Mouse (Mus musculus) megakaryocyte-erythroid progenitor cell, adult 5-6 weeks (primary cell): ENCODE measurements around the gene Inhbe. TPM values are rescaled to one million over a fixed set of nuclear protein-coding genes. Genes with fewer than 3 reads are reported as not detected.

Experiments
- ATAC-seq: replicated peaks from 2 replicates; pipeline ENCODE4 v1.8.0; 2016; ENCODE audit warnings: mild to moderate bottlenecking, inconsistent platforms; ENCODE audit not compliant: severe bottlenecking, poor library complexity, low FRiP score, low TSS enrichment
- total RNA-seq, 2 experiments: library from RNA; stranded (forward) in 1 of 2; stranded (reverse) in 1 of 2; fragments of 200-1000, 215-1000 nt in 1 of 2; fragments of >200 nt in 1 of 2; fragmentation: Nextera tagmentation in 1 of 2; gene quantifications; 2 replicates each; pipeline ENCODE4 v1.2.3; 2014 to 2017

The Inhbe gene
- total RNA-seq (2014; fragmentation: Nextera tagmentation) (not detected in 2 replicates), total RNA-seq (2017) (not detected in 2 replicates)

DNA sequence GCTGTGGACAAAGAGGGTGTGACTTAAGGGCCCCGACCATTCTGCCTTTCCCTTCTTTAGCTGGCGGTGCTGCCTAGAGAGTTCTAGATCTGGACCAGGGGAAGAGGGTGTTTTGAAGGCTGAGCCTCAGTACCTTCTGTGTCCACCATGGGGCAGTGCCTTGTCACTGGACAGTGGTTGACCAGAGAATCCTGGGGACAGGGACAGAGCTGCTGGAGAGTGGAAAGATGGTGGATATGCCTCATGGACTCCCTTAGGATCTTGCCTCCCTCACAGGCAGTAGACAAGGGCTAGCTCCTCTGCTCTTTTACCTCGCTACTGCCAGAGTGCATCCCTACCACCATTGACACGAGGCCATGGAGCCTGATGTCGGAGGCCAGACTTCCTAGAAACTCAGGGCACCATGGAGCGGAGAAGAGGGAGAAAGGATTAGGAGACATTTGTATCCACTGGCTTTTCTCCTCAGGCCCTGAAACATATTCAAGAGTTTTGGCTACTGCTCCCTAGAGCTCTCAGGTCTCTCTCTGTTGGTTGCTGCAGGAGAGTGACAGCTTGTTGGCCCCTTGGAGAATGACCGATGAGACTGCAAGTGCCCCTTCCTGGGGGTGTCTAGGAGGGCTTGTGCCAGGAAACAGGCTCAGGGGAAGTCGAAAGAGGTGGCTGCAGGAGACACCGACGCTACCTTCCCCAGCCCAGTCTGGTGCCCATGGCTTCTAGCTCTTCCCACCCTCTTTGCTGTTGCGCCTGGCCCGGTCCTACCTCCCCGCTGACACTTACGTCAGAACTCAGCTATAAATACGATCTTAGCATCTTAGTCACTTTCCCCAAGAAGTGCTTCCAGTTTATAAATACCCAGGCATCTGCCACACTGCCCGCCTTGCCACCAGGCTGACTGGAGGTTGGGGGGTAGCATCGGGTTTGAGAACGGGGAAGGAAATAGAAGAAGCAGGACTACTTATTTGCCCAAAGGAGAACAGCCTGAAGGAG is at the start of gene Inhbe:
TSS of gene Inhbe (minus strand) at position 503 of the 987 bp plus-strand sequence.
- no peak for ATAC-seq

DNA sequence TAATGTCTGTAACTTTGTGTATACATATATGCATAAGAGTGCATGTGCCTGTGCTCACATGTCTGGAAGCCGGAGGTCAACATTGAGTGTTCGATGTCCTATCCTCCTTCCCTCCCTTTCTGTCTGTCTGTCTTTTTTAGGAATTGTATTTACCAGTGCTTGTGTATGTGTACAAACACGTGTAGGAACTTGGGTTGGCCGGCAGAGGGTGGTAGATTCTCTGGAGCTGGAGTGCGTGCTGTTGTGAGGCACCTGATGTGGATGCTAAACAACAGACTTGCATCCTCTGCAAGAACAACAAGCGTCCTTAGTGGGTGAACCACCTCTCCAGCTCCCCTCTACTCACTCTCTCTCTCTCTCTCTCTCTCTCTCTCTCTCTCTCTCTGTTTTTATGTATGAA is 37.6 kb upstream of the Inhbe start:
- no peak for ATAC-seq

DNA sequence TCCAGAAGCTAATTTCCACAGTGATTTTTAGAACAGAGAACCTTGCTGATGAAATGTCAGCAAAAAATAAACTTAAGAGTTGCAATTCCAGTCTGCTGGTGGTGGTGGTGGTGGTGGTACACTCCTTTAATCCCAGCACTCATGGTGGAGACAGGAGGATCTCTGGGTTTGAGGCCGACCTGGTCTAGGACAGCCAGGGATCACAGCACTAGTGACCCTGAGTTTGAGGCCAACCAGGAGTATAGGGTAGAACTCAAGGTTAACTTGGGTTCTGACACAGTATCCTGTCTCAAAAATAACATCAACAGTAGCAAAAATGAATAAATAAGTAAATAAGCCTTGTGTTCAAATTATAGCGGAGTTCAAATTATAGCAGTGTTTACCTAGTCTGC is 27.5 kb upstream of the Inhbe start:
- no peak for ATAC-seq

DNA sequence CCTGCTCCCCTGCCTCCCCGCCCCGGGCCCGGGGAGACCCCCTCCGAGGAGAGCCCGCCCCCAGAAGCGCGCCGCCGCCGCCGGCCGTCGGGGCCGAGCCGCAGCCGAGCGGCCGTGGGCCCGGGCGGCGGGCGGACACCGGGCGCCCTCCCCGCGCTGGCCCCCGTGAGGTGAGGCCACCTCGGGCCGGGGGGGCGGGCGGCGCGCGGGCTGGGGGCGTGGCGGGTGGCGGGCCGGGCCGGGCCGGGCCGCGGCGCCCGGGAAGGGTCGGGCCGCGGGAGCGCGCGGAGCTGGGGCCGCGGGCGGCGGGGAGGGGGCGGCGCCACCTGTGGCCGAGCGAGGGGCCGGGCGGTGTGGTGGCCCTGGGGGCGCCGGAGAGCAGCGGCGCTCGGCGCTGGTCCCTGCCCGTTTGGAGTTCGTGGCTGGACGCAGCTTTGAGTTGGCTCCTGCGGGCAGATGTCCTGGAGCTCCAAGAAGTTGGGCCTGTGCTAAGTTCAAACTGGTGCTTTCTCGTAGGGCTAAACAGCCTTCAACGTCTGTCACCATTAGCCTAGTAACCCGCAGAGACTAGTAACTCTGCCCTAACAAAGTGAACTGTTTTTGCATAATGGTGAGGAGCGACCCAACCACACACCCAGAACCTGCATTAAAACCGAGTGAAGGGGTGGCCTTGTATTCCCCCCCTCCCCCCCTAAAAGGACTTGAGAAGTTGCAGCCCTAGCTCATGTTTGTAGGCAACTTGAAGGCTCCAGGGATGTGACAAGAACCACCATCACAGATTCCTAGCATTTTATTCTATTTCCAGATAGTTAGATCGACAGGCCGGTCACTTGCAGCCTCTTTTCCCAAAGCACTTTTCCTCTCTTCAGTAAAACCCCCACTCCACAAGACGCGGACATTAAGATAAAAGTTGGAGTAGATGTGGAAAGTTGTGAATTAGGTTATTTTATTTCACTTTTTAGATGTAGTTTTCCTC is 26.8 kb upstream of the Inhbe start:
- ATAC-seq, result peak; percentile 45

DNA sequence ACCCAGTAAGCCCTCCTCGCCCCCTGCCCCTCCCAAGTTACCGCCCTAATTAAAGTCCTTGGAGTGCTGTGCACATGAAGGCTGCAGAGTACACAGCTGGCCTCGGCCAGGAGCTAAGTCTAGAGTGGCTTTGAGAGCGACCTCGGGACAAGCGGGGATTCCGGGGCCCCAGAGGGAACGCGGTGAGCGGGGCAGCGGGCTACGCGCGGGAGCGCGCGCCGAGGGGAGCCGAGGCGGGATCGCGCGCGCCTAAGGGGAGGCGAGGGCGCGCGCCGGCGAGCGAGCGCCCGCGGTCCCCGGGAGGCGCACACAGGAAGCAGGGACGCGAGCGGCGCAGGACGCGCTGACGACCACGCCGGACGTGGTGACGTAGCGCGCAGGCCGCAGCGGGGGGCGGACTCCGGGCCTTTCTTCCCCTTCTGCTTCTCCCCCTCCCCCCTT is 26.1 kb upstream of the Inhbe start, which contains the start of gene R3hdm2:
TSS of gene R3hdm2 (plus strand) at position 77 of the 441 bp plus-strand sequence.
- peak; percentile 96 for ATAC-seq

DNA sequence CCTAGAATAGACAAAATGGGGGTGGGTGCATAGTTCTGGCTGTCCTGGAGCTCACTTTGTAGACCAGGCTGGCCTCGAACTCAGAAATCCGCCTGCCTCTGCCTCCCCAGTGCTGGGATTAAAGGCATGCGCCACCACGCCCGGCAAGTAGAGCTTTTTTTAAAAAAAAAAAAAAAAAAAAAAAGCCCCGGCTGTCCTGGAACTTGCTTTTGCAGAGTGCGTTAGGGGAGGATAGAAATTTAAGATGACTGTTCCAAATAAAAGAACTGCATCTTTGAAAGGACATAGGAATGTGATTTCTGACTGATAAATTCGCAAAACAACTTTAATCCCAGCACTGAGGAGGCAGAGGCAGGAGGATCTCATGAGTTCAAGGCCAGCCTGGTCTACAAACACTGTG is 25.4 kb upstream of the Inhbe start:
- no peak for ATAC-seq

DNA sequence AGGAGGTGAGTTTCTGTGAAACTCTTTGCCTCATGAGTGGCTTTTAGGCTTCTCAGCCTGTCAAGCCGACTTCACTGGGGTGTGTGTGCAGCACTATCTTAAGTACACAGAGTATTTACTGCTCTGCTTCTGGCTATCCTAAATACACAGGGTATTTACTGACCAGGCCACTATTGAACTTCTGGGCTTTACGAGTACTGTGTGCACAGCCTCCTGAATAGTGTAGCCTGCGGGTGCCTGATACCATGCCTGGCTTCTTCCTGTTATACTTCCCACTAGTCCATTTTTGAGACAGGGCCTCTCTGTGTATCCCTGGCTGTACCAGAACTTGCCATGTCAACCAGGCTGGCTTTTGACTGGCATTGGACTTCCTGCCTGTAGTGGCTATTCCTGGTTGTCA is 23.5 kb upstream of the Inhbe start:
- ATAC-seq, result no peak

DNA sequence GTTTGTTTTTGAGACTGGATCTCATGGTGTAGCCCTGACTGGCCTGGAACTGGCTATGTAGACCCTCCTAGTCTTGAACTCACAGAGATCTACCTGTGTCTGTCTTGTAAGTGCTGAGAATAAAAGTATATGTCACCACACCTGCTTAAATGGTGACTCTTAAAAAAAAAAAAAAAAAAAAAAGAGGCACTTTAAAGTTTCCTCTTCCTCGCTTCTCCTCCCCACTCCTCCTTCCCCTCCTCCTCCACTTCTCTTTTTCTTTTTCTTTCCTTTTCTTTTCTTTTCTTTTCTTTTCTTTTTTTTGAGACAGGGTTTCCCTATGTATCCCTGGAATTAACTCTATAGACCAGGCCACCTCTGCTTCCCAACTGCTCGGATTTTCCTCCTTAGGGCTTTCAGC is 16.8 kb upstream of the Inhbe start:
- ATAC-seq, result no peak

DNA sequence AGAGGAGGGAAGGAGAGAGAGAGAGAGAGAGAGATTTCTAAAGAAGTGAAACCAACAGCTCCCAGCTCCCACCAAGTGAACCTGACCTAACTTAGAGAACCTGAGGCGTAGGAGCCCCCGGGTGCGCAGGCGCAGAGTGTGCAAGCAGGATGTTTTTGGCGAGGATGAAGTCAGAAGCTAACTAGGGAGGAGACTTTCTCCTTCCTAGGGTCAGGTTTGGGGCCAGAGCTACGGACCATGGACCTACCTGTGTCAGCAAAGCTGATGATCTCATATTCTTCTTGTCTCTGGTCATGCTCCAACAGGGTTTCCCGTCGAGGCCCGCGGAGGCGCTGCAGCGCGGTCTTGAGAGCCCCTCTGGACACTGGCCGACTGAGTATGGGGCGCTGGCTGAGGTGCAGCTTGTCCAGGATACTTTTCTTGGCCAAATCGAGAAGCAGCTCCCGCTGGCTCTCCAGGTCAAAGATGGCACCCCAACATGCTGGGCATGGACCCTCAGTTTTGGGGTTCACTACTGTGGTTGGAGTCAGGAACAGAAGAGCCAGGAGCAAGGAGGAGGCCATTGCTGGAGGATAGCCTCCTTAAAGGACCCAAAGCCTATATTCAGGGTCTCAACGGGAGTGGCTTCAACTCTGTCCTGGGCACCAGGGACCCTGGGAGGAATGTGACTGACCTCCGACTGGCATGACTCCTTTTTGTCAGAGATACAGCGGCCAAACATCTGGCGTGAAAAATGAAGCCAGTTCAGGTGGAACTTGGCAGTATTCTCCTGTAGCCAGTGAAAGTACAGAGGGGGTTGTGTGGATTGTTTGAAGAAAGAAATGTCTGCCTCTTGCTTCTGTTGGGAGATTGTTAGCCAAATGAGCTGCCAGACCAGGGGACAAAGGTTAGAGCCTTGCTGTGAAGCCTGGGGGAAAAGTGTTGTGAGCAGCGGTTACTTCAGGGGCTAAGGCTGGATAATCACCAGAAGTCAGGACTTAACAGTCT is 15.9 kb upstream of the Inhbe start, which contains the start of gene Inhbc:
TSS of gene Inhbc (minus strand) at position 598 of the 987 bp plus-strand sequence.
- no peak for ATAC-seq

DNA sequence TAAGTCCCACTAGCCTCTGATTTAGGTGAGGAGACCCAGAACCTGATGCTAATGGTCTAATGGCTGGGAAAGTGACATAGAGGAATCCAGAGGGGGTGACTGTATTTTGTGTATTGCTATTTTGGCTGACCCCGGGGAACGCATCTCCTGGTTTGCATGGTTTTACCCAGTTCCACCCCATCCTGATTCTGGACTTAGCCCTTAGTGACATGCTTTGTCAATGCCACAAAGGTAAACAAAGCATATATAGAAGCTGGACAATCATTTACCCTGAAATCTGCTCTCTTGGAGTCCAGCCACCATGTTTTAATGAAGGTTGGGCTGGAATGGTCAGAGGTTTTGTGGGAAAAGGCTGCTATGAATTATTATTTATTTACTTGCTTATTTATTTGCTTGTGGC is 14.1 kb upstream of the Inhbe start:
- no peak for ATAC-seq

DNA sequence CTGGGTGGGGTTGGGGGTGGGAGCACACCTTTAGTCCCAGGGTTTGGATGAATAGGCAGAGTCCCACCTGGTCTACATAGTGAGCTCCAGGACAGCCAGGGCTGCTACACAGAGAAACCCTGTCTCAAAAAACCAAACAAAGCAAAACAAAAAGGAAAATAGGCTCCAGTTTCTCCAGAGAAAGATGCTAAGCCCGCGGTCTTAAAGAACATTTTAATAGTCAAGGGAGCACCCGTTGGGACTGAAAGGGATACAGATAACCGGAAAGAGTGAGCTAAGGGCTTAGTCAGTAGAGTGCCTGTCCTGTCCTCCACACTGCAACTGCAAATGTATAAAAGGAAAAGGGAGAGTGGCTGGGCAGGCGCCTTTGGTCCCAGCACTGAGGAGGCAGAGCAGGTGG is 12.9 kb upstream of the Inhbe start:
- ATAC-seq, result no peak

DNA sequence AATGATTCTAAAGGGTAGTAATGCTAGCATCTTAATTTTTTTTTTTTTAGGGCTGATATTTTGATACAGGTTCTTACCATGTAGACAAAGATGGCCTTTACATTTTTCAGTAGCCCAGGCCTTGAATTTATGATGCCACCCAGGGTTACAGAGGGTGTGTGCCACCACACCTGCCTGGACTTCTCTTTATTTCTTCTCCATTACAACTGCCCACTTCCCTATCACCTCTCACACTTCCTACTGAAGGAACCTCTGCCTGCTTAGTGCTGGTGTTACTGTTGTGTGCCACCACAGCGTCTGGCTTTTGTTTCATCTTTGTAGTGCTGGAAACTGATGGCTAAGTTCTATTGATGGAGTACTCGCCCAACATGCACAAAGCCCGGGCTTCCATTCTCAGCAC is 6.5 kb upstream of the Inhbe start:
- ATAC-seq, result no peak

DNA sequence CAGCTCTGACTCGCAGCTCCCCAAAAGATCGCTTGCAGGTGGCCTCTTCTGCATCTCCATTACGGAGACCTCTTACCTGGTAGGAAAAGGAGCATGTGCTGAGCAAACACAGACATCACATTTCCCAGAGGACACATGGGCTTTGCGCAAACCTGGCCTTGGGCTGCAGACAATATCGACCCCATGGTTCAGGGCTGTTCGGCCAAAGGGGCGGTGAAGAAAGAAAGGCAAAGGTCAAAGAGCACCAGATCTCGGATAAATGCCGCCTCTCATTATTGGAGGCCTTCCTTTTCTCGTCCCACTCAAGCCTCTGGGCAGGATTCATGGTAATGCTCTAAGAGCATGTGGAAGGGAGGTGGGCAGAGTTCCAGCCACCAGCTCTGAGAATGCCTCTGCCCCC is 1.1 kb upstream of the Inhbe start:
- no peak for ATAC-seq

DNA sequence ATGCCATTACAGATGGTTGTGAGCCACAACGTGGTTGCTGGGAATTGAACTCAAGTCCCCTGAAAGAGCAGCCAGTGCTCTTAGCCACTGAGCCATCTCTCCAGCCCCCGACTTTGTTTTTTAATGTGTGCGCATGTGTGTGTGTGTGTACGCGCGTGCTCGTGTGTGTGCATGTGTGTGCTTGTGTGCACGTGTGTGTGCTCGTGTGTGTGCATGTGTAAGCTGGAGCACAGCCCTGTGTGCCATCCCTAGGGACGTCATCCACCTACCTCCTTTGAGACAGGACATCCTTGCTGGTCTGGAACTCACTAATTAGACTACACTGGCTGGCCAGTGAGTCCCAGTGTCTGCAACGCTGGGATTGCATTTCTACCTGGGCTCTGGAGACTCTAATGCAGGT is 1.4 kb downstream of the Inhbe start:
- no peak for ATAC-seq

DNA sequence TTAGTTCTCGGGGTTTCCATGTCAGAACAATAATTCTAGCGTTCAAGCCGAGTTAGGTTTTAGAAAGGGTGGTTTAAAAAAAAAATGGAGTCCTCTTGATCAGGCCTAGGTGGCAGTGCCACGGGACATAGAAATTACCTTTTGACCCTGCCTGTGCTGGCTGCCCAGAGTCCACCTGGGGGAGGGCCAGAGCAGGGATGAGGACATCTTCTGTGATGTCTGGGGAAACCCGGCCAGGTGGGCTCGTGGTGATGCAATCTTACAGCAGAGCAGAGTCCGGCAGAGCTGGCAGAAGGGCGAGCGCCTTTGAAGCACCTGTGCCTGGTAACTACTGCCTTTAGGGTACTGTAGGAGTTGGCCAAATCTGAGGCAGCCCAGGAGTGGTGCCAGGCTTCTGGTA is 2.0 kb downstream of the Inhbe start:
- ATAC-seq, result no peak

DNA sequence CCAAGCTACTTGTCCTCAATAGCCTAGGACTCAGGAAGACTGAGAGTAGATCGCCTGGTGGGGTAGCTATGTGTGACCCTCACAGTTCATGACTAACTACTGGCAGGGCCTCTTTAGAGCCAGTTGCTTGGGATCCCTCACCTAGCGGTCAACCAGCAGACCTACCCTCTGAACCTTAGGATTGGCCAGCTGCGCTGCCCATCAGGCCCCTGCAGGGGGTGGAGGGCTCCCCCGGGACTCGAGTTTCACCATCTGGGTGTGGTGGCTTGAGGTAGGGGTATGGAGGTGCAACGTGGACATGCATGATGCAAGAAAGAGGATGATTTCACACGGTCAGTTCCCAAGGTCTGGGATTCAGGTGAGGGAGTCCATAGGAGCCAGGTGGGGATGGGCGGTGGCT is 2.5 kb downstream of the Inhbe start:
- ATAC-seq, result no peak

DNA sequence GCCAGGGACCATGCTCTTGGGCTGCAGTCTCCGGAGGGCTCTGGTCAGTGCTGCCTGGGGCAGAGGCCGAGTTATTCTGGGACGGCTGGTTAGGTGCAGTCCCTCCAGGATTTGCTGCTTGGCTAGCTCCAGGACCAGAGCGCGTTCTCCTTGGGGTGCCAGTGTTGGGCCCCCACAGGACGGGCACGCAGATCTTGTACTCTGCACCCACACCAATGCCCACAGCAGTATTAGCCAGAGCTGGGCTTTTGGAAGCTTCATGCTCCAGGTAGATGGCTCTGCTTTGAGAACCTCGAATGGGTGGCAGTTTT is 3.0 kb downstream of the Inhbe start:
- ATAC-seq, result no peak

DNA sequence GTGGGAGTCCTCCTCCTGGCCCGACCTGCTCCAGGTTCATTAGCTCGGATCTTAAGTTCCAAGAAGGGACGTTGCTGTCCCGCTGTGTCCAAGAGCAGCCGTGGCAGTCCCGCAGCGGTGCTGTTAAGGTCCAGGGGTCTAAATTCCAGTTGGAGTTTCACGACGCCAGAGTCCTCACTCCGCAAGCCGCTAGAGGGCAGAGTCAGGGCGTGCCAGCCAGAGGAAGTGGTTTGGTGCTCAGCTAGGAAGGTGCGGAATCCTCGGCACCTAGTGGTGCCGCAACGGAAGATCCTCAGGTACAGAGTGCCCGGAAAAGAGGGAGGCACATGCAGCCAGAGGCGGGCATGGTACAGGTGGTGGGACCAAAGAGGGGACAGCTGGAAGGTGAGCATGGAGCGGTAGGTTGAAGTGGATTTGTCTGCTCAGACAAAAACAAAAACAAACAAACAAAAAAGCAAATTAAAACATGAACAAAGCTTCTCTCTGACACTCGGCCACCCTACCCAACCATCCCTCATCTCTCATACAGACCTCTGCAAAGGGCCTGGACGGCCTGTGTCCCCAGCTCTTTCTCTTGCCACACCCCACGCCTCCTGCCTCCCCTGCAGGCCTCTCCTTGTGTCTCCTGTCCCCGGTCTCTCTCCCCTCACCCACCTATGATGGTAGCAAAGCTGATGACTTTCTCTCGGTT is 3.5 kb downstream of the Inhbe start:
- ATAC-seq, result peak; percentile 88
